Mouse (Mus musculus): Measurements from ENCODE around the gene Plin3.

DNA sequence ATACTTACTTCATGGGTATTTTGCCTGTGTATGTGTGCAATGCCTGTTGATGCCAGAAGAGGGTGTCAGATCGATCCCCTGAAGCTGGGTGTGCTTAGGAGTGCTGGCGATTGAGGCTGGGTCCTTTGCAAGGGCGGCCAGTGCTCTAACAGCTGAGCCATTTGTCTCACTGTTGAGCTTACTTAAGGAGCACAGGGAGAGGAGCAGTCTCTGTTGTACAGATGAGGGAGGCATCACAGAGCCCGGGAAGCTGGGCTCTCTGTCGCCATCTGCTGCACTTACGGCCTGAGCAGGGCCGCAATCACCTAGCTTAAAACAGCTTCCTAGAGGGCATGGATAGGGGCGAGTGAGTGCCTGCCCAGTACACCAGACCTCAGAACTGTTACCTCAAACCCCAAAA lies 40.3 kb upstream of the Plin3 start:
- TF ChIP-seq CHD2 (IDR thresholded peaks at IDR 0.05; ENCODE audit: low read length) = no peak
- peak; percentile 49 to 59 (median 50) for TF ChIP-seq CTCF (IDR thresholded peaks at IDR 0.05 in 2 of 3, conservative IDR thresholded peaks at IDR 0.05 in 1 of 3; ENCODE audit: control insufficient read depth in 1 of 3, insufficient read depth in 1 of 3, low read depth in 2 of 3, low read length in 3 of 3, poor library complexity in 1 of 3, severe bottlenecking in 1 of 3)
- TF ChIP-seq MAFK (IDR thresholded peaks at IDR 0.05; ENCODE audit: borderline replicate concordance, low read depth, low read length) = no peak
- TF ChIP-seq MYC (IDR thresholded peaks at IDR 0.05; ENCODE audit: low read depth, low read length) = no peak
- TF ChIP-seq TBP (IDR thresholded peaks at IDR 0.05; ENCODE audit: low read depth, low read length) = no peak
- no peak for TF ChIP-seq CHD1 (IDR thresholded peaks at IDR 0.05; ENCODE audit: low read depth, low read length)
- no peak for TF ChIP-seq BHLHE40 (IDR thresholded peaks at IDR 0.05; ENCODE audit: borderline replicate concordance, low read depth, low read length)
- TF ChIP-seq SIN3A (IDR thresholded peaks at IDR 0.05; ENCODE audit: low read length) = no peak

Measured in MEL (cell line).